Mouse (Mus musculus): ENCODE measurements around the gene Lrpprc.

Lrpprc gene

DNA sequence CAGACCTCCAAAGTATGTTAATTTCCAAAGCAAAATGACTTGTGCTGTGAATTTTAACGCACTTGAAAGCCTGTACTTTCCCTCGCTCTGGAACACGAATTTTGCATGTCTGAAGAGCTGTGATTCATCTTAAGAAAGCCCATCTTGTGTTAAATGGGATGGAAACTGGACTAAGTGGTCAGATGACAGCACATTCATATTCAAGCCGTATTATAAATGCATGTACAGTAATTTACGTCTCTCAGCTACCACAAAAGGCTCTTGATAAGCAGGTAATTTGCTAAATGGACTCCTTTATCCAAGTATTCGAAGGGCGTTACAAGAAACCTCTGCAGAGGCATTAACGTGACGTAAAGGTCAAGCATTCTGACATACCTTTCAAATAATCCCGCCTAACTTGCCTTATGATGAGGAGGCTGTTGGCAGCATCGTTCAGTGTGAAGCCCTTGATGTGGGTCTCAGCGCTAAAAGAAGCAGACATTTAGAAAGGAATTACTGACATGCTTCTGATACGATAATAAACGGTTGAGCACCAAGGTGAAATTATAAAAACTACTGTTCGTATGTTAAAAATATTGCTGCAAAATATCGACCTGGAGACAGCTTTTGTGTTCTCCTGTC lies 74.2 kb downstream of the Lrpprc start:
- no peak for DNase-seq (ENCODE audit: extremely low spot score)

DNA sequence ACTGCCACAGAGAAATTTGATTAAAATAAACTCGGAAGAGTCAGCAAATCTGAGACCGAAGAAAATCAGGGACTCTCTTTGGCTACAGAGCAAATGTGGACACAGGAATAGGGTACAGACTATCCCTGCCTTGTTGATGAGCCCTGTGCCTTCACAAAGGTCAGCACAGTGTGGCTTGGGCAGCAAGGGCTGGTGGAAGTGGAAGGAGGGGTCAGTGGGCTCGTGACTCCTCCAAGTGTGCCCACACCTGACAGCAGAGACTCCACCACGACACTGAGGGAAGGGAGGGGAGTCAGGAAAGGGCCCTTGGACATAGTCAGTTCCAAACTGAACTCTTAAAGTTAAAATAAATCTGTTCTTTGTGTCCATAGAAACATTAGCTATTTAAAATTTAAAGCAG lies 75.7 kb downstream of the Lrpprc start:
- DNase-seq (ENCODE audit: extremely low spot score): no peak

DNA sequence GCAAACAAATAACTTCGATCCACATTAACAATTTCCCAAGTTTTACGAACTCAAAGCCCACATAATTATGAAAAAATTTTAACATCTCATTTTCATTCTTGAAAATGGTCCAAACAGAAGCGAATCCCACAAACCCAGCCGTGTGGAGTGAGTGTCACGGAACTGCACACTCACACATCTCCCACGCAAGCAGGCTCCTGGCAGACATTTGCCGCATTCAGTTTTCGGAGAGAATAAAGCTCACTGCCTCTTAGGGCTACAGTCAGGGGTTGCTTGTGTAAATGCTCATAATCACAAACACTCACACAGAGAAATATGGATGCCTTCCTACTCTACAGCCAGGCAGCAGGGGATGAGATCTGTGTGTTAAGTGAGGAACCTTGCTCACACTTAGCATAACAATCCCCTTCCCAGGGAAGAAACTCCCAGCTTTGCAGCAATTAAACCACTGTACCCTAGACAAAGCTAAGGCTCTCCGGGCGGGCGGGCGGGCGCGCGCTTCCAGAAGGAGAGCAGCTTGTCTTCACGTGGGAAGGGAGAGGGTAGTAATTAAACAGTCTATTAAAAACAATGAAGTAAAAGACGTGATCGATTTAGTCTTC lies 76.9 kb downstream of the Lrpprc start:
- no peak for DNase-seq (ENCODE audit: extremely low spot score)

DNA sequence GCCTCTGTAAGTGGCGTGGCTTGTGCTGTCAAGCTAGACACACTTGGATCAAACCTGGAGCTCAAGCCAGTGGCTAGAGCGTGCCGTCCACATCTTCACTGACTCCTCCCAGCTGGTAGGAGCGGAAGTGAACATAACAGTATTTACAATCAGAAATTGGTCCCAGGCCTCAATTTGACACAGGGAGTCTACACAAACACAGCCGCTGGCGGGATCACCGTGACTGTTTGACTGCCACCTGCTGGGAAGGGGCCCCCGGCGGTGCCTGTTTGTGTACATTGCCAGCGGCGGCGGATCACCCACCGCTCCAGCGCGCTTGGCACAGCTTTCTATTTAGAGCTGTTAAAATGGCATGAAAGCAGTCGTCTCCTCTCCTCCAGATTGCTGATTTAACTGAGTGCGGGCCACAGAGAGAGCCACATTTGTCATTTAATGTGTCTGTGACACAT lies 81.2 kb downstream of the Lrpprc start:
- DNase-seq (ENCODE audit: extremely low spot score): peak; percentile 25

DNA sequence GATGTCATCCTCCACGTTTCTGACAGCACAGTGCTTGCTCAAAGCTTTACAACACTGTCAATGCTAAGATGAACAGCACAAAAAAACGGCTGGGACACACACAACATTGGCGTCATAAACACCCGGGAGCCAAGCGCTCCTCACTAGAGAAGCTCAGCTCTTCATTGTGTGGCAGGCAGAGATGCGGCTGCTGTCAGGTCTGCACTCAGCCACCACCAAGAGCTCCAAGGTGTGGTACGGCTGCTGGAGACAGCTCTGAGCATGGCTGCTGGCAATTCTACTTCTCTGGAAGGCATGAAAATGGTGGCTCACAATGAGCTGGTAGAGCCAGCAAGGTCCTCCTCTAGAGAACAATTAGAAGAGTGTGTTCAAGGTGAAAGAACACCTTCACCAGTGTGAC lies 81.8 kb downstream of the Lrpprc start:
- no peak for DNase-seq (ENCODE audit: extremely low spot score)

DNA sequence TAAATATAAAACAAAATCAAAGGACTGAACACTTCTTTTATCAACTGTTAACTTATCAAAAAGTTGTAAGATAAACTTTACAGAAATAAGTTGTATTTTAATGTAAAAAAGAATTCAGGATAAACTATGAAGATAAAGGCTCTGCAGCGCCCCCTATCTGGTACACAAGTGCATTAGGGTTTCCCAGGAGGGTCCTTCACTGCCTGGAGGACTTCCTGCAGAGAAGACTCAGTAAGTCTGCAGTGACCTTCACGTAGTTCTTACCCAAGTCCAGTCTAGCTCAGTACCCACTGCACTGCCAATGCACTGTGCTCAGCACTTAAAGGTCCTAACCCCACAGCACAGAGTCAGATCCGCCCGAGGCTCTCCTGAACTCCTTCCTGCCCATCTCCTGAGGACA lies 83.2 kb downstream of the Lrpprc start:
- no peak for DNase-seq (ENCODE audit: extremely low spot score)

DNA sequence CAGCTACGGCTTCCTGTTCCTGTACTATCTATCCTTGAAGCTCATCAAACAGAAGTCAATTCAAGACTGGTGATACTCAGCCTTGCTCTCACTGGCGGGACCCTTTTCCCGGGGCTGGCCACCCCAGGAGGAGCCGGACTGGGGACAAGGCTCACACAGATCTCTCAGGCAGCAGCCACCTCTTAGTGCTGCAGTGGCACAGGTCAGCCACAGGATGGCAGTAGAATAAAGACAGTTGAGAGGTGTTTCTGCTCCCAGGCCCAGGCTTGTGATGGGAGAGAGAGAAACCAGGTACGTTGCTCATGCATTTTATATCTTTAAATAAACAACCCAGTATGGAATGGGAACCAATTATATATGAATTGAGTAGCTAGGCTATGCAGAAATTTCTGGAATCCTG lies 91.9 kb downstream of the Lrpprc start:
- DNase-seq (ENCODE audit: extremely low spot score): peak; percentile 67

DNA sequence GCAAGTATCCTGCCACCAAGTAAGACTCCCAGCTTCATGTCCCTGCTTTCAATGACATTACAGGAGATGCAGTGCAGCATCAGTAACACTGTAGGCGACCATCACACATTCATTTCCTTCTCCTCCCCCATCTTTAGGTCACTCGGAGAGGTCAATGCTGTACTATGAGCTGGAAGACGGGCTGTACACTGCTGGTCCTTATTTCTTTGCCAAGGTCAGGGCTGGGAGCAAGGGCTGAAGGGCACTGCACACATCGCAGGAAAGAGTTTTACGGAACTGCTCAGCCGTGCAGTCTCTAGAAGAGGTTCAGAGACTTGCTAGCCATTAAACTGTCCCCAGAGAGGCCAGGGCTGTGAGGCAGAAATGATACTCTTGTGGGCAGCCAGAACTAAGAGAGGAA lies 94.1 kb downstream of the Lrpprc start:
- no peak for DNase-seq (ENCODE audit: extremely low spot score)

DNA sequence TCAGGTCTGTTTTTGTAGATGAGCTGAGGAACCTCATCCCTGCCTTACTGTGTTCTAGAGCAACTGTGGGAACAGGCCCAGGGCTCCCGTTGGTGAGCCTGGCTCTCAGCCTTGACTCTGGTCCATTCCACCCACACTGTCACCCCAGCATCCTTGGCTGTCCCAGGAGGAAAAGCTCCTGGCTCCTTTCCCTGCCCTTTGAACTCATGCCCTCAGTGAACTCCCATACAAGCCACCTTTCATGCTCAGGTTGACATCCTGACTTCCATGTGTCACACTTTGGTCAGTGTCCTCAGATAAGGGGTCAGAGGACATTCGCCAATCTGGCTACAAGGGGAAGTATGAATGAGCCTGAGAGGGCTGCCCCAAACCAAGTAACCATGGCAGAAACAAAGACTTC lies 96.8 kb downstream of the Lrpprc start:
- DNase-seq (ENCODE audit: extremely low spot score): no peak

DNA sequence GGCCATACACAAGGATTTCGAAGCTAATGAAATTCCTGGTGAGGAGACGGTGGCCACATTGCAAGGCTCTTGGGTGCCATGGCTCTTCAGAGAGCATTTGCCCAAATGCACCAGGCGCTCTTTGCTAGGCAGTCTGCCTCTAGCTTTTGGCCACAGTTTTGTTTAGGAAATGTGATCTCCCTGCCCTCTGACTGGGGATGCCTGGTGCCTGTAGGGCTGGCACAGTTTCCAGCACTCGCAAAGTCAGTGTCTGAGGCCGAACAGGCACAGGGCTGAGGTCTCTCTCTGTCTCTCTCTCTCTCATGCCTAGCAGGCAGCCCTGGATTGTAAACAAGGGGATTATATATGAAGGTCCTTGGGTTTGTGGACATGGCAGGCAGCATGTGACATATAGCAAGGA lies 100.5 kb downstream of the Lrpprc start:
- no peak for DNase-seq (ENCODE audit: extremely low spot score)

DNA sequence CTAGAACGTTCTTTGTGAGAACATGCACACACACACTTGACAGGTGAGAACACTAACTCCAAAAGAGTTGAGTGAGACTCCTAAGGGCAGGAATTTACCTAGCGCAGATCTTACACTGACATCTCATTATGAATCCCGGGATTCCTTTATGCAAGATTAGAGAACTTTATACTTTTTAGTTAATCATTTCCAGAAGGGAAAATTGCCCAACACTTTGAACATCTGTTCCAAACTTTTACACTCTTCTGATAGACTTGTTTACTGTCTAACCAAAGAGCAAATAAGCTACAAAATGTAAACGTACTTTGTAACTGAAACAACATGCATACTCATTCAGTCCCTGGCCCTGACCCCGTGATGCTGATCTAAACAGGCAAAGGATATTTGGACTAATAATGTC lies 101.3 kb downstream of the Lrpprc start:
- DNase-seq (ENCODE audit: extremely low spot score): no peak

DNA sequence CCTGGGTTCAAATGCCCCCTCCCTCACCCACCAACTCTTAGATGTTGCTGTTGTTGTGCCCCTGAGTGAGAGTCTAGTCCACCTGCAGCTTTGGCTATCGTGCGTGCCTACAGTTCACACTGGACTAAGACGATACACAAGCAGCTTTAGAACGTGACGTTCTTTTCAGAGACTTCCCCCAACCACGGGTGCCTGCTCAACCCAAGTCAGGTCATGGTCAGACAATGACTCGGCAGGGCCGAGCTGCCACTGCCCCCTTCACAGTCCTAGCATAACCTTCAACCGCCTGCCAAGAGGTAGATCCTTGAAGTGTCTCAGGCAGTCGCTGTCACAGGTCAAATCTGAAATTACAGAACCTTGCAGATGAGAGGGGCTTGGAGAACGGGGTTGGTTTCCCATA lies 101.8 kb downstream of the Lrpprc start:
- no peak for DNase-seq (ENCODE audit: extremely low spot score)

DNA sequence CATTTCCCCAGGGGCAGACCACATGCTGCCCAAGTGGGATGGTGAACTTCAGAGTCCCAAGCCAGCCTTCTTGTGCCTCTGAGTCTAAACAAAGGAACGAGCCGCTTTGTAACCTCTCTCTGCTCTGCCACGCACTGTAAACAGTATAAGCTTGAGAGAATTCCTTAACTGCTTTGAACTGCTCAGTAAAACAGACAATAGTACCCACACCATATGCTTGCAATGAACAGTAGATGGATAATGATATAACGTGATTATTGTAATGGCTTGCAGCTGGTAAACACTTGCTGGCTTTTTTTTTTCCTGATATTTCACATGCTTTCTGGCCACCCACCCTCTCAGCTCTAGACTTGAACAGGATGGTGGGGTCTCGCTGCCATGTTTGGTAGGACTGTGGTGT lies 102.6 kb downstream of the Lrpprc start:
- no peak for DNase-seq (ENCODE audit: extremely low spot score)

DNA sequence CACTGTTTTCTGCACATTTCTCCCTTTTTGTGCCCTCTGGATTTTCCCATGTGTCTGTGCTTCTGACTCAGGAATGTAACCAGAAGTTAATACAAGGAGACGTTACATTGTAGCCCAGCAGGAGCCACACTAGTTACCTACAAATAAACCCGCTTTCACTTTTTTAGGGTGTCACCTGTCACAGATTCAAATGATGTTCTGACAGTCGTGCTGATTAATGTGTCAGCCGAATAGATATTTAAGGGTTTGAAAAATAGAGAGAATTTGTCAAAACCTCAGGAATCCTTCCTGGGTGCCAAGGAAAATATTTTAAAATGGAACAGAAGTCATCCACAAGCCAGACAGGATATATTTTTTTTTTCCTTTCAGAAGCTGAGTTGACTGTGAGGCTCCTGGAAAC lies 105.3 kb downstream of the Lrpprc start:
- DNase-seq (ENCODE audit: extremely low spot score): no peak

DNA sequence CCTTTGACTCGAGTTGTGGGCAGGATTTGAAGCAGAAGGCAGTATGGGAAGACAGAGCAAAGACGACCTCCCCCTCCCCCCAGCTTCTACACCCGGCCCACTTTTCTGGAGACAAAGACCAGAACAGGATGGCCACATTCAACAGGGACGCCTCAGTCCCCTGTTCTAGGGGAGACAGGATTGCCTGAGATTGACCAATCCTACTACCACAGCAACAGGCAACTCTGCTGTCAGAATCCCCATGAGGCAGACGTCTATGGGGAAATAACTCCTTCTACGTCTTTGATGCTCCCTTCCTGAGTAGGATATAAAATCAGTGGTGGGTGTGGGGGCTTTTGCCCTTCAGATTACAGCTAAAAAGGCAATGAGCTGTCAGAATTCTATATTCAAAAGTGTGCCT lies 106.3 kb downstream of the Lrpprc start:
- no peak for DNase-seq (ENCODE audit: extremely low spot score)

DNA sequence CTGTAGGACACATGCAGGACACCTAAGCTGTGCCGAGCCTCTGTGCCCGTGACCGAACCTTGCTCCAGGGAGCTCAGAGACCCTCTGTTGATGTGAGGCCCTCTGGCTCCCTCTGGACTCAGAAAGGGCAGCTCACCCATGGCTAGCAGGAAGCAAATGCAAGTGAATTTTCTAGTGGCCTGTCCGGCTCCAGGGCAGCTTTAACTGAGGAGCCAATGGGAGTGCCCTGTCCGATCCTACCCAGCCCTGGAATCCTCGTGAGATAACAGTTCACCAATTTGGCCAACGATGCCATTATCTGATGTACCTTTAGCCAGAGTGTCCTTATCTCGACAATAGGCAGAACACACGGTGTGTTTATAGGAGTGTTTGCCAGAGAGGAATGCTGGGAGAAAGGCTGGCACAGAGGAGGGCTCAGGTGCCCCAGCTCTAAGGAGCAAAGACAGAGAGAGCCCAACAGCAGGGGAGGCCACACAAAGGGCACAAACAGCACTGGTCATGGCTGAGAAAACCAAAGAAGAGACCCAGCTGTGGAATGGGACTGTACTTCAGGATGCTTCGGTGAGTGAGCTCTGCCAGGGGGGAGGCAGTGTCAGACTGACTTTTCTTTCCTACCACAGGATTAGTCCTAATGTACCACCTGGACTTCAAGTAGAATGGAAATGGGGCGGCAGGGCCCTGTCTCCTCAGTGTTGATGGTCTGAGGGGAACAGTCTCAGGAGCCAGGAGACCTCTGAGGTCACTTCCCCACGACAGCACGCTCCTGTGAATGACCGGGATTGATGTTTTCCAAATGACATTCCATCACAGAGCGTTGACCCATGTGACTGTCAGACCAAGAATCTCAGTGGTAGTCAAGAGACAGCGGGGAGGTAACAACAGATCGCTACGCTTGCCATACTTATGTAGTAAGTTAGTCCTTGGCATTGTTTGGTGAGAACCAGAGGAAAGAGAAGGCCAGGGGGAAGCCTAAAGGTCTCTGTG lies 107.6 kb downstream of the Lrpprc start, which contains the start of gene Abcg5:
Gene Abcg5 (minus strand): TSS at position 278 of the 984 bp plus-strand sequence.
- DNase-seq (ENCODE audit: extremely low spot score): no peak

DNA sequence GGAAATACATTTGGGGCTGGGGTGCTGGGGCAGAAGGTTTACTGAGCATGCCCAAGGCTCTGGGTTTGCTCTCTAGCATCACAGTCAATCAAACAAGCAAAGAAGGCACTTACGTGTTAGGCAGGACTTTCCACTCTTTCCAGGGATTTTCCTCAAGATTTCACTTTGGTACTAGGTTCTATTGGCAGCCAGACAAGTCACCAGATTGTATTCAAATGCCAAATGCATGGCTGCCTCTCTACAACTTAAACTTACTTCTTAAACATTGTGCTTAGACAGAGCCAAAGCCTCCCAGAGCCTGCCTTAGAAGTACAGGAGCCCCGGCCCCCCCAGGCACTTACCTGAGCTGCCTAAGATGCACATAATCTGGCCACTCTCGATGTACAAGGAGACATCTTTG lies 108.9 kb downstream of the Lrpprc start:
- DNase-seq (ENCODE audit: extremely low spot score): no peak

DNA sequence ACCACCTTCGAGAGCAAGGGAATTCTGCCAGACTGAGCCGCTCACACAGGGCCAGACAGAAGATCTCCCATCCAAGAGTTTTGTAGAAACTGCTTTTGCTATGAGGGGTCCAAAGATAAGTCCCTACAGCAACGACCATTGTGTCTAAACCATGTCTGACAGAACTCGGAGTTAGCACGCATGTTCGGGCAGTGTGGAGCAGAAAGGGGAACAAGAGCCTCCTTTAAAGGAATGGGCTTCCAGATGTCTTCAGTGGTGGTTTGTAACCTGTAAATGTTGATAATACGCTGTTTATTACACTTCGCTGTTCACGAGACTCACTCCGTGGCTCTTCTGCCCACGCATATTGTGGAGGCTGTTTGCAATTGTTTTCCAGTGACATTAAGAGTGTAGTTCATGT lies 113.0 kb downstream of the Lrpprc start:
- no peak for DNase-seq (ENCODE audit: extremely low spot score)

DNA sequence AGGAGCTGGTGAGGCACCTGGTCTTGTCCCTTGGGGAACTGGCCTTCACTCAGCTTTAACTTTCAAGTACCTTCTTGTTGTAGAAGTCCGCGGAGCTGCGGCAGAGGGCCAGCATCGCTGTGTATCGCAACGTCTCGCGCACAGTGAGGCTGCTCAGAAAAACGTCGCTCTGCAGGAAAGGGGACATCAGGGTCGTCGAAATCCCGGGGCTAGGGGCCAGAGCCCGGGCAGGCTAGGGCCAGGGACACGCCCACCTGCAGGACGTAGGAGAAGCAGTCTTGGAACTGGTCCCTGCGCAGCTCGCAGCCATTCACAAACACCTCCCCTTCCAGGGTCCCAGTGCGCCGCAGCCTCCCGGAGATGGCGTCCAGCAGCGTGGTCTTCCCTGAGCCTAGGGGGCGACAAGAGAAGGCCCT lies 114.6 kb downstream of the Lrpprc start, which contains the start of gene Abcg8:
Gene Abcg8 (plus strand): TSS at position 352 of the 416 bp plus-strand sequence.
- DNase-seq (ENCODE audit: extremely low spot score): peak; percentile 70

DNA sequence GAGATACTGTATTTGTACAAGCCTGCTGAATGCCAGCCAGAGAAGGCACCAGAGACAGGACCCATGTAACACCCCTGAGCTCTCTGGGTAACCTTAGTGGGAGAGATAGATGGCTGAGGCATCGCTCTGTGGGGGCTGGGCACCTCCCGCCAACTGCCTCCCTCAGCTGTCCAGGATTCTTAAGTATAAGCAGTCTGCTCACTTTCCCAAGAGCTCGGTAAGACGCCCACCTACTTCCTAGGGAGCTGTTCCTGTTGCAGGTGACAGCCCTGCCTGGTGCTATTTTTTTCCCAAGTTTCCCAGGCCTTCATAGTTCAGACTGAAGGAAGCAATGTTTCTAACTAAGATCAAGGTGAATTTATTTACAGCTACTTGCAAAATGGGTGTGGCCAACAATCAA lies 115.4 kb downstream of the Lrpprc start:
- DNase-seq (ENCODE audit: extremely low spot score): no peak

DNA sequence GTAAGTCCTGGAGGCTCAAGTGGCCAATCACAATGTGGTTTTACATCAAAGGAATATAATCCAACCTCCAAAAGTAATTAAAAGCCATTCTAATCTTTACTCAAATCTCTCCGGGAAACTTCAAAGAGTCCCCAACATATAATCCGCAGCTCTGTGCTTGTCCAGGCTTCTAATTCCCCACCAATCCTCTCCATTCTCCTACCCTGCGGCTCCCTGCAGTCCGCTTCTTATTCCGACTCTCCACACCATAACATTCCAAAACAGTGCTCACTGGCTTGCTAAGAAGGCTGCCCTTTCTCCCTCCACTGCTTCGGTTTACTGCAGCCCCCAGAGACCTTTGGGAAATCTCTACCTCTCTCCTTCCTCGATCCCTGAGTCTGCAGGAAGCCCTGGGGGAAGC lies 116.5 kb downstream of the Lrpprc start:
- no peak for DNase-seq (ENCODE audit: extremely low spot score)
